Mouse (Mus musculus) erythroblast, embryonic 14.5 days (primary cell): ENCODE measurements around the gene Ndufa4.

Experiments used
- GATA1 ChIP-seq: IDR thresholded peaks from 2 replicates; pipeline ENCODE4 v1.6.1; 2012; ENCODE audit warnings: low read length, inconsistent platforms, mixed read lengths
- TAL1 ChIP-seq: IDR thresholded peaks from 3 replicates; pipeline ENCODE4 v1.6.1; 2012; ENCODE audit warnings: low read length, inconsistent platforms, mixed read lengths

DNA sequence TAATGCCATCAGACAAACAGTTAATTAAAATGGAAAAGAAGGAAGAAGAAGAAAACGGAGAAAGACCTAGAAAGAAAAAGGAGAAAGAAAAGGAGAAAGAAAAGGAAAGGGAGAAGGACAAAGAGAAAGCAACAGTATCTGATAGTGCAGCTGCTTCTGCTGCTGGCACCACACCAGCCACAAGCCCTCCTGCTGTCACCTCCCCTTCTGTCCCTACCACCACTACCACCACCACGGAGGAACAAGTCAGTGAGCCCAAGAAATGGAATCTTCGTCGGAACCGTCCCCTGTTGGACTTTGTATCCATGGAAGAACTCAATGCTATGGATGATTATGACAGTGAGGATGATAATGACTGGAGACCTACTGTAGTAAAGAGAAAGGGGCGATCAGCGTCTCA lies 26.1 kb upstream of the Ndufa4 start:
- TF ChIP-seq TAL1 (no peak), GATA1 (no peak)
